Comparison of ENCODE assay signal across 15 mouse cellular contexts in genomic region chr15:10621194-10621593, GRCm38 (mm10).
A peak's percentile ranks its signal among the peaks of the same experiment; 100 is the strongest.
DNase-seq lines count a peak whose midpoint lies in the region; ATAC-seq and TF ChIP-seq lines count a peak whose summit lies in the region.
"Had no signal": no experiment of that assay in that cellular context is flagged by ENCODE, and none has a peak within 500 bp of the region (broad histone marks: within the 10 kb centered on the region; RNA-seq: fewer than 3 reads in every experiment).

No protein-coding gene starts in this region.

- no peak for TF ChIP-seq CTCF in heart, adult 2 months (IDR thresholded peaks at IDR 0.05)

- WGBS in embryonic facial prominence, embryonic 10.5 days = 88% methylated on average over 8 of the region's 8 CpGs
- WGBS in limb, embryonic 12.5 days = 88% methylated on average over 8 of the region's 8 CpGs
- 84% methylated on average over 8 of the region's 8 CpGs for WGBS in heart, adult 2 months

- TF ChIP-seq EP300 in heart, adult 2 months (IDR thresholded peaks at IDR 0.05; ENCODE audit: insufficient read depth, low read depth, low read length) = no peak

- peak; percentile 98 for ATAC-seq in frontal cortex, adult (ENCODE audit: low TSS enrichment)
- no peak for ATAC-seq in limb, embryonic 12.5 days (ENCODE audit: insufficient number of reproducible peaks, insufficient read depth, low FRiP score, low TSS enrichment, low read depth)
- ATAC-seq: midbrain, embryonic 16.5 days had no signal

- no peak for DNase-seq in frontal cortex, postnatal 25 days (ENCODE audit: low spot score in 2 of 2)
- no peak for DNase-seq in embryonic facial prominence, embryonic 10.5 days (ENCODE audit: low spot score)
- DNase-seq in layer of hippocampus, adult 8-10 months (ENCODE audit: low spot score in 2 of 2) = peak; percentile 31 to 35
- DNase-seq in heart, adult 2 months = no peak
- no peak for DNase-seq in ovary, postnatal 36 days (ENCODE audit: low spot score)
- no peak for DNase-seq in kidney, adult 11 months
- DNase-seq: adrenal gland, postnatal 36 days; B cell, adult 2 months; cerebellum, adult 11-12 months; thymus, postnatal 36 days had no signal

- intact Hi-C loops in heart, adult 2 months (cut with DNase I) = no loop called here

- TF ChIP-seq POLR2A in heart, adult 2 months (IDR thresholded peaks at IDR 0.05; ENCODE audit: insufficient read depth, low read depth, low read length) = no peak

- no peak overlapping the region for H3K4me2 ChIP-seq in limb, embryonic 12.5 days
- H3K4me2 ChIP-seq: neural tube, embryonic 12.5 days had no signal

- no peaks in the 10 kb centered on the region for H3K79me2 ChIP-seq in heart, adult 2 months (replicated peaks; ENCODE audit: control insufficient read depth, insufficient read depth, low read length)

- H3K9ac ChIP-seq in limb, embryonic 12.5 days (replicated peaks) = no peak overlapping the region
- no peak overlapping the region for H3K9ac ChIP-seq in heart, adult 2 months (ENCODE audit: low read depth, low read length)
- H3K9ac ChIP-seq: liver, embryonic 14.5 days; neural tube, embryonic 12.5 days had no signal

- no peaks in the 10 kb centered on the region for H3K27me3 ChIP-seq in embryonic facial prominence, embryonic 10.5 days (replicated peaks; ENCODE audit: low read depth, poor library complexity, severe bottlenecking)
- no peaks in the 10 kb centered on the region for H3K27me3 ChIP-seq in limb, embryonic 12.5 days
- H3K27me3 ChIP-seq in heart, adult 2 months (ENCODE audit: control insufficient read depth, insufficient read depth, low read length) = no peaks in the 10 kb centered on the region
- H3K27me3 ChIP-seq: neural tube, embryonic 12.5 days had no signal

- peak overlapping the region; percentile 65 for H3K27ac ChIP-seq in embryonic facial prominence, embryonic 10.5 days (replicated peaks)
- peak overlapping the region; percentile 19; the same call in 1 of the 2 replicates for H3K27ac ChIP-seq in limb, embryonic 12.5 days
- no peak overlapping the region for H3K27ac ChIP-seq in heart, adult 2 months
- H3K27ac ChIP-seq: liver, embryonic 14.5 days; neural tube, embryonic 12.5 days had no signal

- peaks cover 44% of the 10 kb centered on the region for H3K4me1 ChIP-seq in embryonic facial prominence, embryonic 10.5 days
- peaks cover 45% of the 10 kb centered on the region for H3K4me1 ChIP-seq in limb, embryonic 12.5 days (replicated peaks)
- H3K4me1 ChIP-seq in heart, adult 2 months (ENCODE audit: control insufficient read depth, insufficient read depth, low read length) = no peaks in the 10 kb centered on the region
- H3K4me1 ChIP-seq: neural tube, embryonic 12.5 days had no signal

- peaks cover 56% of the 10 kb centered on the region for H3K36me3 ChIP-seq in embryonic facial prominence, embryonic 10.5 days (replicated peaks)
- H3K36me3 ChIP-seq in limb, embryonic 12.5 days = peaks cover 16% of the 10 kb centered on the region
- no peaks in the 10 kb centered on the region for H3K36me3 ChIP-seq in heart, adult 2 months (ENCODE audit: control insufficient read depth, insufficient read depth, low read length)

- no peak overlapping the region for H3K4me3 ChIP-seq in embryonic facial prominence, embryonic 10.5 days
- no peak overlapping the region for H3K4me3 ChIP-seq in limb, embryonic 12.5 days (replicated peaks)
- no peak overlapping the region for H3K4me3 ChIP-seq in heart, adult 2 months
- H3K4me3 ChIP-seq: neural tube, embryonic 12.5 days had no signal

- H3K9me3 ChIP-seq in embryonic facial prominence, embryonic 10.5 days = peaks cover 5% of the 10 kb centered on the region; the same call in 1 of the 2 replicates
- H3K9me3 ChIP-seq in limb, embryonic 12.5 days = peaks cover 8% of the 10 kb centered on the region

Comparison
In these comparisons a context has a peak if more than half of its experiments do, and no peak if none do; other contexts are left out.
1. DNase-seq: peak in layer of hippocampus, adult 8-10 months (2 of 2); none in frontal cortex, postnatal 25 days (0 of 2), embryonic facial prominence, embryonic 10.5 days (single experiment), heart, adult 2 months (0 of 2), ovary, postnatal 36 days (single experiment) and kidney, adult 11 months (single experiment).